Mouse (Mus musculus): ENCODE results near the gene Atp5h.
"Not testable (repeated sequence)": the region's sequence is repeated elsewhere in the genome, so short reads cannot be mapped to it uniquely, and the experiment has no call there.

Atp5h gene

GRCm38 (mm10) chr11:115403338-115404124, 16.2 kb downstream of the Atp5h start, which contains the start of gene Mrpl58:
Mrpl58 (plus strand) TSS chr11:115403752.
- in situ Hi-C loops (cut with MboI, MseI): loop anchor here in 1 of 2 experiments (25.0 kb wide), 1 partner anchor 1741 kb away; the partner anchor contains the start of gene Slc39a11

- in situ Hi-C loops (cut with MboI, MseI): loop anchor here in 1 of 2 experiments (25.0 kb wide), 1 partner anchor 1739 kb away; the partner anchor contains the start of gene Slc39a11
Measured at GRCm38 (mm10) chr11:115400630-115401391, 19.0 kb downstream of the Atp5h start.

DNA sequence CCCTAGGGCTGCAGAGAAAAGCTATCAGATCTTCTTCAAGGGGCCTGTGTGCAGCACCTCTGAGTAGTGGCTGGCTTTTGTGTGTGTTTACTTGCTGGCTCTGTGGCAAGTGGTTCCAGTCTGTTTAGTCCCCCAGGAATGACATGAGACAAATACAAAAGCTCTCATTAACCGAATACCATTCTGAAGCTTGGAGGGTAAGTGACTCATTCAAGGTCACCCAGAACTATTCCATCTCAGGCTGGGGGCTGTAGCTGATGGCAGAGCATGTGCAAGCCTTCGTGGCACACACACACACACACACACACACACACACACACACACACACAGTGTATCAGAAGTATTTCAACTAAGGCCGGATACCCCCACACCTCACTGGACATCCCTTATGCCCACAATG, 19.6 kb downstream of the Atp5h start:
- in situ Hi-C loops (cut with MboI, MseI): loop anchor here in 1 of 2 experiments (25.0 kb wide), 1 partner anchor 1738 kb away; the partner anchor contains the start of gene Slc39a11

DNA sequence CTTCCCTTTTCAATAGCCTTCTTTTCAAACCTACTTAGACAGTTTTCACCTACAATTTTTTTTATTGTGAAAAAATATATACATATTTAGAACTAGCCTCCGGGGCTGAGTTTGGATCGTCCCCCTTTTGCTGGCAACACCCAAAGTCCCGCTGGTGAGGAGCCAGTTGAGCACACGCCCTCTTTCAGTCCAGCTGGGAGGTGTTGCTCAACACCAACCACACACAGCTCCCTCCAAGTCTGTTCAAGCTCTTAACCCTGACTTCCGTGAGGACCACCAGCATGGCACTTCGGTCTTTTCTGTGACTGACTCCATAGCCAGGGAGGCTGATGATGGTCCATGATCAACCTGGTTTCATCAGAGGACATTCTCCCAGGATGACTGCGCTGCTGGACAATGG, 21.7 kb downstream of the Atp5h start:
- in situ Hi-C loops (cut with MboI, MseI): no loop called here

GRCm38 (mm10) chr11:115393721-115394325, 25.9 kb downstream of the Atp5h start:
- in situ Hi-C loops (cut with MboI, MseI): no loop called here

GRCm38 (mm10) chr11:115391358-115391757, 28.4 kb downstream of the Atp5h start:
- in situ Hi-C loops (cut with MboI, MseI): no loop called here

DNA sequence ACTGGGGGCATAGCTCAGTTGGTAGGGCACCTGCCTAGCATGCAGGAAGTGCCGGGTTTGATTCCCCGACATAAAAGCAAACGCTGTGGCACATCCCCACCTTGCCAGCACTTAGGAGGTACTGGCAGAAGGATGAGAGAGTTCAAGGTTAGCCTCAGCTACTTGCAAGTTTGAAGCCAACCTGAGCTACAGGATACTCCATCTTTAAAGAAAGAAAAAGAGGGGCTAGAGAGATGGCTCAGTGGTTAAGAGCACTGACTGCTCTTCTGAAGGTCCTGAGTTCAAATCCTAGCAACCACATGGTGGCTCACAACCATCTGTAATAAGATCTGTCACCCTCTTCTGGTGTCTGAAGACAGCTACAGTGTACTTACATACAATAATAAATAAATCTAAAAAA, 32.9 kb downstream of the Atp5h start:
- in situ Hi-C loops (cut with MboI, MseI): not testable (repeated sequence)

- in situ Hi-C loops (cut with MboI, MseI): no loop called here
Measured at GRCm38 (mm10) chr11:115384587-115384986, 35.2 kb downstream of the Atp5h start.

GRCm38 (mm10) chr11:115383701-115384474, 35.9 kb downstream of the Atp5h start:
- in situ Hi-C loops (cut with MboI, MseI): no loop called here

GRCm38 (mm10) chr11:115382891-115383290, 36.9 kb downstream of the Atp5h start:
- in situ Hi-C loops (cut with MboI, MseI): no loop called here

GRCm38 (mm10) chr11:115381743-115382539, 37.8 kb downstream of the Atp5h start, which contains the start of gene Cdr2l:
Cdr2l (plus strand) TSS chr11:115381916.
- in situ Hi-C loops (cut with MboI, MseI): no loop called here

DNA sequence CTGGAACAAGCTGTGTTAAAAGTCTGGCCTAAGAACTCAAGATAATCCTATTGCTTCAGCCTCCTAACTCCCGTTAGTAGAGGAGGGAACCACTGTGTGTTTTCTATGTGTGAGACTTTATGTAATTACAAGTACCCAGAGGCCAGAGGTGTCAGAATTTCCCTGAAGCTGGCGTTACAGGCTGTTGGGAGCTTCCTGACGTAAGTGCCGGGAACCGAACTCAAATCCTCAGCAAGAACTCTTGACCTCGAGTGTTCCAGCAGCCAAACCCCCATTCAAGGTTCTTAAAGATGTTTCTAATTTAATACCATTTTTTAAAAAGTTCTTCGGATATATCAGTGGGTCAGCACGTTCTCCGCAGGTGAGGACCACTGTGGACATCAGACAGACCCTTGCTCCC, 38.5 kb downstream of the Atp5h start:
- in situ Hi-C loops (cut with MboI, MseI): no loop called here

GRCm38 (mm10) chr11:115377854-115378253, 41.9 kb downstream of the Atp5h start:
- in situ Hi-C loops (cut with MboI, MseI): no loop called here

- in situ Hi-C loops (cut with MboI, MseI): no loop called here
Measured at GRCm38 (mm10) chr11:115377254-115377653, 42.5 kb downstream of the Atp5h start.

GRCm38 (mm10) chr11:115376722-115377121, 43.0 kb downstream of the Atp5h start:
- in situ Hi-C loops (cut with MboI, MseI): no loop called here

- in situ Hi-C loops (cut with MboI, MseI): no loop called here
Measured at GRCm38 (mm10) chr11:115374695-115375425, 44.9 kb downstream of the Atp5h start.

- in situ Hi-C loops (cut with MboI, MseI): no loop called here
Measured at GRCm38 (mm10) chr11:115373805-115374694, 45.7 kb downstream of the Atp5h start.

- in situ Hi-C loops (cut with MboI, MseI): no loop called here
Measured at GRCm38 (mm10) chr11:115372737-115373136, 47.0 kb downstream of the Atp5h start.

GRCm38 (mm10) chr11:115372015-115372414, 47.7 kb downstream of the Atp5h start:
- in situ Hi-C loops (cut with MboI, MseI): no loop called here

Data from T-helper 17 cell (primary cell).